Mouse (Mus musculus): ENCODE data around the gene Otud7a. TPM values are rescaled to one million over a fixed set of nuclear protein-coding genes. Genes with fewer than 3 reads are reported as not detected.
"Not testable (repeated sequence)": the region's sequence is repeated elsewhere in the genome, so short reads cannot be mapped to it uniquely, and the experiment has no call there.

The Otud7a gene
- total RNA-seq, 2 experiments from 2014 or later: 33.0 to 36.4 TPM

- intact Hi-C loops (cut with DNase I): no loop called here
- no peak for DNase-seq
Observed at GRCm38 (mm10) chr7:63556324-63556723, 111.8 kb downstream of the Otud7a start.

GRCm38 (mm10) chr7:63558918-63559317 is 114.4 kb downstream of the Otud7a start:
- intact Hi-C loops (cut with DNase I): no loop called here

DNA sequence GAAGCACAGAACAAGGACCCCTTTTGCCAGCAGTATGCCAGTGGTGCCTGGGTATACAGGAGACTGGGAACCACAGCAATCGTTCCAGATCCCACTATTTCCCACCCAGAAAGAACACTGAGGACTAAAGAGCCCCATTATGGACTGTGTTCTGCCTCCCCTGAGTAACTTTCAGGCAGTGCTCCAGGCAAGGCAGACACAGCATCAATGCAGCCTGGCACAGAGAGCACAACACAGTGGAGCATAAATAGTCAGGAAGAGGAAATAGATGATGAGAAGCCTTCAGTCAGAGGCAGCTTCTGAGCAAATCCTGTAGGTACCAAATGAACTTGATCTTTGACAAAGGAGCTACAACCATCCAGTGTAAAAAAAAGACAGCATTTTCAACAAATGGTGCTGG is 115.1 kb downstream of the Otud7a start:
- intact Hi-C loops (cut with DNase I): no loop called here
- no peak for DNase-seq

More at GRCm38 (mm10) chr7:63558918-63559317, 114.4 kb downstream of the Otud7a start:
- DNase-seq: no peak

GRCm38 (mm10) chr7:63583310-63583709 is 138.8 kb downstream of the Otud7a start:
- intact Hi-C loops (cut with DNase I): no loop called here

DNA sequence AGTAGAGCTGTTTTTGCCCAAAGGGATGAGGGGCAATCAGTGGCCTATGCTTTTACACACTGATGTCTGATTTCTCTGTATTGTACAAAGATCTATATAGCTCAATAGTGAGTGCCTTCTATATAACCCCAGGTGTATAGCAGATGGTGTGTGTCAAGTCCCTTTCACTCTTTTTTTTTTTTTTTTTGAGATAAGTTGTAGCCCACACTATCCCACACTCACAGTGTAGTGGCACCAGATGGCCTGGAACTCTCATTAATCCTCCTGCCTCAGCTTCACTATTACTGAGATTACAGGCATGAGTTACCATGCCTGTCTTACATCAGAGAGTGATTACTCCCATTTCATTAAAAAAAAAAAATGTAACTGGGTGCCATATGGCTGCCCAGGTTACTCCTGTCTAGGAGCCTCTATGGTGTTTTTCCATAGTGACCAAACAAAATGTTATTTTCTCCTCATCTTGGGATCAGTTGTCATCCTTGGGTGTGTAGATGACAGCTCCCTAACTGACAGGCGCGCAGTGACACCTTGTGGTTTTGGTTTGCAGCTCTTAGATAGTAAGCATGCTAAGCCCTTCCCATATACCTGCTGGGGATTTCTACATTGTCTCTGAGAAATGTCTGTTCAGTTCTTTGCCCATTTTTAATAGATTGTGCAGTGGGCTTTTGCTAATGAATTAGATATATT is 141.8 kb downstream of the Otud7a start:
- peak; percentile 49 for DNase-seq
- intact Hi-C loops (cut with DNase I): loop anchor here (5.0 kb wide), 1 partner anchor 264 kb away; no protein-coding TSS in a partner anchor

More at GRCm38 (mm10) chr7:63583310-63583709, 138.8 kb downstream of the Otud7a start:
- DNase-seq: no peak

GRCm38 (mm10) chr7:63590305-63590704 is 145.8 kb downstream of the Otud7a start:
- intact Hi-C loops (cut with DNase I): no loop called here

DNA sequence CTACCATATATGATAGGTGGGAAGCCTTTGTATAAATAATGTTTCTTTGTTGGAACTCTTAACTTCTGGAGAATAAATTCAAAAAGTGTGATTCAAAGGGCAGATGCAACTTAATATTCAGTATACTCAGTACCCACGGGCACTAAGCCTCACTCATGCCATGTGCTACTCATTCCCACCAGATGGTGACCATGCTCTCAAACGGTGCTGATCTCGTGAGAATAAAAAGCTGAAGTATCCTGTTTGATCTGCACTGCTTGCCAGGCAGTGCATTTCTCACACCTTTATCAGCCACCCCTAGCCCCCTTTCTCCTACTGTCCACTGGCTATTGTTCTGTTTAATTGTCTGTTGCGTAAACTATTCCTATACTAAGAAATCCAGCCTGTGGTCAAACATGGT is 146.8 kb downstream of the Otud7a start:
- no peak for DNase-seq
- intact Hi-C loops (cut with DNase I): no loop called here

More at GRCm38 (mm10) chr7:63590305-63590704, 145.8 kb downstream of the Otud7a start:
- DNase-seq: no peak

DNA sequence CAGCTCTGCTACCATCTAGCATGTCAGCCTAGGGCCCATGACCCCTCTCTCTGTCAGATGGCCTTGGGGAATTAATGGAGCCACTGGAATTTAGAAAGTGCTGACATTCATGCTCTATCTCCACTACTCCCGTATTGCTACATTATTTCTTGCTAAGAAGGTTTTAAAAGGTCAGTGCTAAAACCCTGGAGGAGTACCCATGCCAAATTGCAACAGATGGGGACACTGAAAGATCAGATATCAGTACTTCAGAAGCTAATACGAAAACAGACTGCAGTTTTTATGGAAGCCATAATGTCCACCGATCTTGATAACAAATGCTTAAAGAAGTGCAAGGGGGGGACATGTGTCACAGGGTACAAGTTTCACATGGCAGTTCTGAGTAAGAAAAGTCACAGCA is 147.5 kb downstream of the Otud7a start:
- DNase-seq: no peak
- intact Hi-C loops (cut with DNase I): no loop called here

- no peak for DNase-seq
- intact Hi-C loops (cut with DNase I): no loop called here
Observed at GRCm38 (mm10) chr7:63604827-63605226, 160.3 kb downstream of the Otud7a start.

- DNase-seq: no peak
- intact Hi-C loops (cut with DNase I): no loop called here
Observed at GRCm38 (mm10) chr7:63617018-63617417, 172.5 kb downstream of the Otud7a start.

DNA sequence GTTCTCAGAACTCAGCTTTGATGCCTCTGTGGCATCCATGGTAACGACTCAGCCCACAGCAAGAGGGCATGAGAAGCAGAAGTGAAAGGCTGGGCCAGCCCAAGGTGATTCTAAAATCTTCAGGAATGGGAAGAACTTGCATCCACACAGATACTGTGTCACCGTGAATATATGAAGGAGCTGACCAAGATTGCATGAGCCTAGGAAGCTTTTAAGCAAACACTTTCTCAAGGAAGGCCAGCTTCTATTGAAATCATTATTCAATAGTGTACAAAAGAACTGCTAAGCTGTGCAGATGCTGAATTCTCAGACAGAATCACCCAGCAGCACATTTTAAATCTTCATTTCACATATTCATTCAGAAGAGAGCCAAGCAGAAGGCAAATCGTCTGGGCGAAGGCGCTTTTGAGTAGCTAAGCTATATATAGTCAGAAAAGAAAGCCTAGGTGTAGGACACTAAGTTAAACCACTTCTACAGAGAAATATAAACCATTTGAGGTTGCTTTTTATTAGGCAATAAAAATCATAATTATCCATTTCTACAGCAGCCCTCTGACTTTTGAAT is 176.3 kb downstream of the Otud7a start:
- intact Hi-C loops (cut with DNase I): no loop called here
- DNase-seq: no peak

GRCm38 (mm10) chr7:63637651-63638050 is 193.1 kb downstream of the Otud7a start:
- intact Hi-C loops (cut with DNase I): no loop called here
- no peak for DNase-seq

DNA sequence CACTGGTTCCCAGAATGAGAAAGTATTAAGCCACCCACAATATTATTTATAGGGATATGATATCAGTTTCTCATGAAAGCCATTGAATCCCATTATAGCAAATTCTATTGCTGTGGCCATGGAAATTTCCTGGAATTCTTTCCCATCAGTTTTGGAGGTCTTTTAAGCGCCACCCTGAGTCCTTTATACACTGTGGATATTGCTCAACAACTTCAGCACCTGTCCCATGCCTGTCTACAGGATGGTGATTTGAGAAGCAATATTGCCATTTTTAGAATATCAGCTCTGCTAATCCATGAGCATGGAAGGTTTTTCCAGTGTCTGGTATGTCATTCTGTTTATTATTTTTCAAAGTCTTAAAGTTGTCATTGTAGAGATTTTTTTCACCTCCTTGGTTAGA is 199.5 kb downstream of the Otud7a start:
- DNase-seq: no peak
- intact Hi-C loops (cut with DNase I): no loop called here

- intact Hi-C loops (cut with DNase I): no loop called here
- DNase-seq: no peak
Observed at GRCm38 (mm10) chr7:63647136-63647535, 202.6 kb downstream of the Otud7a start.

DNA sequence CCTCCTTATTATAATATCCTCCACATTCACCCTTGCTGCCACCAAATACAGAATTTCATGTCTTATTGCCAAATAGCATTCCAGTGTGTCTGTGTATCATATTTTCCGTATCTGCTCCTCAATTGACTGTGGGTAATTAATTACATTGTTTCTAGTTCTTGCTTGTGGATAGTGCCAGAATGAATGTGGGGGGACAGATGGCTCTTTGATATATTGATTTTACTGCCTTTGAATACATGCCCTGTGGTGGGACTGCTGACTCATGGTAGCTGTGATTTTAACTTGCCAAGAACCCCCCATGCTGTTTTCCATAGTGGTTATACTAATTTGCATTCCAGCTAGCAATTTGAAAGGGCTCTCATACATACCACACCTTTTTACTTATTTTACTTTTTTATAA is 215.7 kb downstream of the Otud7a start:
- DNase-seq: no peak
- intact Hi-C loops (cut with DNase I): no loop called here

GRCm38 (mm10) chr7:63662757-63663156 is 218.2 kb downstream of the Otud7a start:
- no peak for DNase-seq
- intact Hi-C loops (cut with DNase I): no loop called here

- intact Hi-C loops (cut with DNase I): no loop called here
- DNase-seq: no peak
Observed at GRCm38 (mm10) chr7:63665496-63665895, 220.9 kb downstream of the Otud7a start.

DNA sequence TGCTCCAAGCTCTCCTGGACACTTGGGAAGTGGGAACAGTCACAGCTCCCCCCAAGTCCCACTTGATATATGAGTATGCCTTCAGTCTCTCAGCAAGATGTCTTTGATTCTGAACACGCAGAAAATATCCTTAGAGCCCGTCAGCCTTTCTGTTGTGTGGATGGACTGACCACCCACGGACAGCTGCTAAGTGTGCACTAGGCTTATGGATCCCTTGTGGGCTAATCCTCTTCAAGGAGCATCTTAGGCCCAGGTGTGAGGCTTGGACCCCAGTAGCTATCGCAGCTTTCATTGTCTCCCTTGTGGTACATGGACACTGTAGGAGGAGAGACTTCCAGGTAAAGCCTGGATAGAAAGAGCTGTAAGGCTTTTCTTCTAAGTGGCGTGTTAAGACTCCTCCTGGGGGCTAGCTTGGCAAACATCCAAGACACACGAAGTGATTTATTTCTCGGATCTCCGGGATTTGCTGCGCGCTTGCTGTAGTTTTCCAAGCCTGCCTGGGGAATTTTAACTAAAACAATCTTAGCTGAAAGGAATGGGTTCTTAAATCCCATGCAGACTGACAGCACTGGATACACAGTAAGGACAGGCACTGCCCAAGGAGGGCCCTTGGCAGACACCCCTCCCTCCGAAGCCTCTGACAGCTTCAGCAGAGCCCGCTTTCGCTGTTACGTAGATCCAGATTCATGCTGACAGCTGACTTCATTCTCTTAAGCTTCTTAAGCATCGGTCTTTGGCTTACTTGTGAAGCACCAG is 223.6 kb downstream of the Otud7a start:
- intact Hi-C loops (cut with DNase I): no loop called here
- peak; percentile 15 for DNase-seq

- no peak for DNase-seq
- intact Hi-C loops (cut with DNase I): no loop called here
Observed at GRCm38 (mm10) chr7:63668951-63669350, 224.4 kb downstream of the Otud7a start.

DNA sequence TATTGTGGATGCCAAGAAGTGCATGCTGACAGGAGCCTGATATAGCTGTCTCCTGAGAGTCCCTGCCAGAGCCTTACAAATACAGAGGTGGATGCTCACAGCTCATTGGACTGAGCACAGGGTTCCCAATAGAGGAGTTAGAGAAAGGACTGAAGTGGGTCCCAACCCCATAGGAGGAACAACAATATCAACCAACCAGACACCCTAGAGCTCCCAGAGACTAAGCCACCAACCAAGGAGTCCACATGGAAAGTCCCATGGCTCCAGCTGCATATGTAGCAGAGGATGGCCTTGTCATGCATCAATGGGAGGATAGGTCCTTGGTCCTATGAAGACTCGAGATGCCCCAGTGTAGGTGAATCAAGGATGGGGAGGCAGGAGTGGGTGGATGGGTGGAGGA is 226.4 kb downstream of the Otud7a start:
- intact Hi-C loops (cut with DNase I): loop anchor here (5.0 kb wide), 2 partner anchors 224 to 349 kb away; no protein-coding TSS in a partner anchor
- not testable (repeated sequence) for DNase-seq

GRCm38 (mm10) chr7:63671904-63672303 is 227.4 kb downstream of the Otud7a start:
- intact Hi-C loops (cut with DNase I): loop anchor here (5.0 kb wide), 2 partner anchors 225 to 350 kb away; no protein-coding TSS in a partner anchor
- peak; percentile 65 for DNase-seq

DNA sequence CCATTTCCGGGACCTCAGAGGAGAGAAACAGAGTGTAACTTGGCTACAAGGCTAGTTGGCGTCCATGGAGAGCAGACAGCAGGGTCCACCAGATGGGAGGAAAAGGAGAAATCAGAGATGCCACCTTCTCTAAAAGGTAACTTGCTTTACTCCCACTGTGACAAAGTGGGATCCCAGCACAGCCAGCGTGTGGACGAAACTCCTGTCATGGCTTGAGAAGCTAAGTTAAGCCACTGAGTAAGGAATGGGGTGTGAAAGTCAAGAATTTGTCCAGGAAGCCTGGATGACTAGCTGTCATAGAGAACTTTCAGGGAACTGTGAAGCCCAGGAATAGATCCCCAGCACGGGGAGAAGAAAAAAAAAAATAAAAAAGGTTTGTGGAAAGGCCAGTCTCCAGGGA is 232.1 kb downstream of the Otud7a start:
- intact Hi-C loops (cut with DNase I): no loop called here

More for the DNA sequence above, 232.1 kb downstream of the Otud7a start:
- no peak for DNase-seq
